Mouse (Mus musculus) heart, postnatal 14 days (tissue): ENCODE measurements around the gene Casp9. TPM values are rescaled to one million over a fixed set of nuclear protein-coding genes. Genes with fewer than 3 reads are reported as not detected.
A peak's percentile ranks its signal among the peaks of the same experiment; 100 is the strongest.

Experiments used
- DNase-seq, 2 experiments: peaks; one replicate each; pipeline ENCODE4 v3.0.0; 2021 to 2022
- intact Hi-C: fragments of 180-260 bp; cut with DNase I; formaldehyde crosslinking; loops from one replicate; pipeline ENCODE4 v1.15.1; 2025
- long read RNA-seq, 2 experiments: library from polyadenylated mRNA; stranded (forward); transcript quantifications; one replicate each; pipeline ENCODE4 v2.0.0; 2021
- total RNA-seq, 2 experiments: library from RNA; stranded (reverse); gene quantifications; 2 replicates each; pipeline ENCODE4 v1.2.3; 2021

The Casp9 gene
- total RNA-seq: 1 to 10 TPM; 7.7 to 9.5 TPM
- long read RNA-seq, experiment 1, transcript Casp9-201 (9 exons, 3,897 nt): major isoform, 13 of 21 reads
- long read RNA-seq, experiment 1, partial matches to known transcripts: 1 of 21 reads
- long read RNA-seq, experiment 1, other reads (novel, unspliced or antisense): 7 of 21 reads
- long read RNA-seq, experiment 2, transcript Casp9-201 (9 exons, 3,897 nt): major isoform, 13 of 19 reads
- long read RNA-seq, experiment 2, partial matches to known transcripts: 1 of 19 reads
- long read RNA-seq, experiment 2, other reads (novel, unspliced or antisense): 5 of 19 reads

GRCm38 (mm10) chr4:141793282-141794151, at the start of gene Casp9:
TSS of gene Casp9 (plus strand) at chr4:141793612.
- peak; percentile 98 to 99 for DNase-seq
- intact Hi-C loops: no loop called here

DNA sequence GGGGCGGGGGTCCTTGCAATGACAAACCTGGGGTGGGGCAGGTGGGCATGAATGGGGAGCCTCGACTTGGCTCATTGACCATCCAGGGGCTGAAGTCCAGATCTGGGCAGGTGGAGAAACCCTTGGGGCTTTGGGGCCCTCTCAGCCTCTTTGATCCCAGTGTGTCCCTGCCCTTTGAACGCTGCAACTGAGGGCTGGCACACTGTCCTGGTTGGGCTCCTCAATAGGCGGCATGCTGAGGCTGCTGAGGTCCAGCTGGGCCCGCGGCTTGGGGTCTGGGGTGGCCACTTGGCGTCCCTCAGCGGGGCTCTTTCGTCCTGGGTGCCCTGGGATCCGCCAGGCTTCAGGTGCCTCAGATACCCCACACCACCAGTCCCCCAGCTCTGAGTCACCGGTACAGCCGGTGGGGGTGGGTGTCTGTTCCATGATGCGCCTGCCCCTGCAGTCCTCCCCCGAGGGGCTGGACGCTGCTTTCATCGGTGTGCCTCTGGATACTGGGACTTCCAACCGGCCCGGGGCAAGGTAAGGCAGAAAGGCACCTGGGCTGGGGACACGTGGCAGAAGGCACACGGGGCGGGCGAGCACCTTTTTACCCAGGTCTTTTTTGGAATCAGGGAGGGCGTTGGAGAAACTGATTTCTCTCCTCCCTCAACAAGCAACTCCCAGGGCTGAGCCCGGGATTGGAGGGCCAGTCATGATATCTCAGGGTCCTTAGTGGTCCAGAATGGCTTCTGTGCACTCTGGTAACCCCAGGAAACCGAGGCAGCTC, 46.6 kb upstream of the Casp9 start, which contains the start of gene Agmat:
Agmat (plus strand) TSS at position 95 of the 769 bp plus-strand sequence.
- intact Hi-C loops: no loop called here
- DNase-seq: no peak

DNA sequence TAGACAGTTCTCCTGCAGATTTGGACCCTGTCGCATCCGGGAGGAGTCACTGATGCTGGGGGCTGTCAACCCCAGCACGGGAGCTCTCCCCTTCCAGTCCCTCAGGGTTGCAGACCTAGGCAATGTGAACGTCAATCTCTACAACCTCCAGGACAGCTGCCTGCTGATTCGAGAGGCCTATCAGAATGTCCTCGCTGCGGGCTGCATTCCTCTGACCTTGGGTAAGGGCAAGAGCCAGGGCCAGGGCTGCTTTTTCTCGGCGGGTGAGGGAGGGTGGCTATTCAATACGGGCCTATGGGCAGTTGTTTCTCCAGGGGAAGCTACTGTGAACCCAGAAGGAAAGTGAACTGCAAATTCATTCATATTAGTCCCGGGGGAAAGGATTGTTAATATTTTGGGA, 43.9 kb upstream of the Casp9 start:
- DNase-seq: peak; percentile 27 to 50
- intact Hi-C loops: no loop called here

DNA sequence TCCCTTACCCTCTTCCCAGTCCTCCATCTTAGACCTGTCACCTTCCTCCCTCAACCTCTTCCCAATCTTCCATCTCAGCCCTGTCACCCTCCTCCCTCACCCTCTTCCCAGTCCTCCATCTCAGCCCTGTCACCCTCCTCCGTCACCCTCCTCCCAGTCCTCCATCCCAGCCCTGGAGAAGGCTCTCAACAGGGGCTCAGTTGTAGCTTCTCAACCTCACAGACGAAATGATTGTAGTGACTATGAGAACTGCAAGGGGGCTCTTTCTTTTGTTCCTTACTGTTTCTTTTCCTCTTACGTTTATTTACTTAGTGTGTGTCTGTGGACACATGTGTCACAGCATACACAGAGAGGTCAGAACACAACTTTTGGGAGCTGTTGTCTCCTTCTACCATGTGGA, 42.6 kb upstream of the Casp9 start:
- DNase-seq: no peak
- intact Hi-C loops: no loop called here

DNA sequence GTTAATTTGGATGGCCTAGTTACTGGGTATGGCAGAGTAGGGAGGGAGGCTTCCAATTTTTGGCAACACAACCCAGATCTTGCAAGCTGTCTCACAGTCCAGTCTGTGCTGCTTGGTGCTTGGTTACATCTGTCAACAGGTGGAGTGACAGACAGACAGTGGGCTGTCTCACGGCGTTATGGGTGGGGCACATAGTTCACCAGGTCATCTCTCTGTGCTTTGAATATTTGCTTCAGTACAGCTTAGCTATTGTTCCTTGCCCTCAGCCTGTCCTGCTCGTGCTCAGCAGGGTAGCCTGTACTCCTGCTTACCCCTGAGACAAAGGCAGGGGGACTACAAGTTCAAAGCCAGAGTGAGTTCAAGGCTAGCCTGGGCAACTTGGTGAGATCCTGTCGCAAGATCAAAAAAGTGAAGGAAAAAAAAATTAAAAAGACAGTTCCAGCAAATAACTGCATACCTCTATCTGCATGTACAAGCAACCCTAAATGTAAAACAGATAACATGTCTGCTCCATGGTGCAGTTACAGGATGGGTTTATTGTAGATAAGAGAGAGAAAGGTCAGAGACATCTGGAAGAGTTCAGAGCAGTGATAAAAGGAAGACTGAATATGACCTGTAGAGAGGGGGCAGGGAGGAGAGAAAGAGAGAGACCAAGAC, 41.9 kb upstream of the Casp9 start:
- no peak for DNase-seq

DNA sequence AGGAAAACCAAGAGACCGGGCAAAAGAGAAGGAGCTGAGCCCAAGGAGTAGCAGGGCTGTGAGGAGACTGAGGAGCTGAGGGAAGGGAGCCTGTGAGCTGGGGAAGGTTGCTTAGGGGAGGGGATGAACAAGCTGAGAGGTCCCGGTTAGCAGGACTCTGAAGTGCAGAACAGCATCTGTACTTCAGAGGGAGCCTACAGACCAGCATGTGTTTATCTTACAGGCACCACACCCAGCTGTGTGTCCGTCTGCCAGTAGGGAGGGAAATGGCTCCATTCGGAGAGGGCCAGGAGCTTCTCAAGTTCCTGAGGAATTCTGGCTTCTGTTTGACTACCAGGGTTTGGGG, 41.4 kb upstream of the Casp9 start:
- intact Hi-C loops: no loop called here
- peak in 1 of 2 experiments; percentile 22 for DNase-seq

More for the DNA sequence above, 41.9 kb upstream of the Casp9 start:
- intact Hi-C loops: no loop called here

GRCm38 (mm10) chr4:141755375-141755930, 38.0 kb upstream of the Casp9 start:
- no peak for DNase-seq
- intact Hi-C loops: no loop called here

DNA sequence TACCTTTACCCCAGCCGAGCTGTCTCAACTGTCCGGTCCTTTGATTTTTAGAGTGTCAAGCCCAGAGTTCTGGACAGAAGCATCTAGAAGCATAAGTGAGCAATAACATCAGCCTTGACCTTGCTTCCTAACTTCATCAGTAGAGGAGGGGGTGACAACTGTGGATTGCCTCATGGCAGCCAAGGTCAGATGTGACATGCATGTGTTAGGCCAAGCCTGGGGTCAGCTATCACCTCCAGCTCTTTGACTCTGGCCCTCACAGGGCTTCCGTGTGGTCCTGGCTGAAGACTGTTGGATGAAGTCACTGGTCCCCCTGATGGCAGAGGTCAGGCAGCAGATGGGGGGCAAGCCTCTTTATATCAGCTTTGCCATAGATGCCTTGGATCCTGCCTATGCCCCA, 36.3 kb upstream of the Casp9 start:
- intact Hi-C loops: no loop called here

GRCm38 (mm10) chr4:141758874-141759542, 34.4 kb upstream of the Casp9 start:
- no peak for DNase-seq
- intact Hi-C loops: no loop called here

More for the DNA sequence above, 36.3 kb upstream of the Casp9 start:
- no peak for DNase-seq

DNA sequence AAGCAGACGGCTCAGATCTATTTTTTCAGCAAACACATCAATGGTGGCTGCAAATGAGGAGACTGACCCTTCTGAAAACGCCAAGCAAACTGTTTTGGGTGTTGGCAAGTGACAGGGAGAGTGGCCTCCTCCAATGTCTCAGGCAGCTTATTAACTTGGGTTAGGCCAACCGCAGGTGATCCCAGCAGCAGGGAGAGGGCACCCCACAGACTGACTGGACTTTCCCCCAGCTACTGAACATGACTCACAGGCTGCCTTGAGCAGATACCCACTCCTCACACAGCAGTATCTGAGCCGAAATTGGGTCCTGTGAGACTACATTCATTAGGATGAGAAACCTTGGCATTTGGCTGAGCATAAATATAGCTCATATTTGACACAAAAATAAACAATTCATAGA, 32.5 kb upstream of the Casp9 start:
- intact Hi-C loops: no loop called here

GRCm38 (mm10) chr4:141762102-141762598, 31.3 kb upstream of the Casp9 start:
- intact Hi-C loops: no loop called here
- no peak for DNase-seq

More for the DNA sequence above, 32.5 kb upstream of the Casp9 start:
- DNase-seq: no peak

DNA sequence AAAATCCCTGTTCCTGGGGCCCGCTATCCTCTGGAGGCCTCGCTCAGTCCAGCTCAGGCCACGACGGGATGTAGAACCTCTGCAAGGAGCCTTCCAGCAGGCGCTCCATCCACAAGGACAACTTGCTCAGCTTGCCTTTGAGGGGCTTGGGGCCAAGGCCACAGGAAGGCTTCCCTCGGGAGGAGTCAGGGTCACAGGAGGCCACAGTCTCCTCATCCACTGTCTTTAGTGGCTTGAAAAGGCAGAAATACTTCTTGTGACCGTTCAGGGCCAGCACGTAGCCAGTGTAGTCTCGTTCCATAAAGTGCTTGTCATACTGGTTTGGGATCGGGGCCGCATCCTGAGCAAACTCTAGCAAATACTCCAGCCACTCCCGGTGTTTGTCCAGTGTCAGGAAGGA, 29.9 kb upstream of the Casp9 start:
- intact Hi-C loops: no loop called here
- no peak for DNase-seq

- intact Hi-C loops: loop anchor here (1.0 kb wide), 1 partner anchor 45 kb away; no protein-coding TSS in a partner anchor
- DNase-seq: no peak
These were observed 28.4 kb upstream of the Casp9 start for GRCm38 (mm10) chr4:141765008-141765407.

- intact Hi-C loops: no loop called here
- no peak for DNase-seq
These were observed 27.1 kb upstream of the Casp9 start for GRCm38 (mm10) chr4:141766316-141766667.

DNA sequence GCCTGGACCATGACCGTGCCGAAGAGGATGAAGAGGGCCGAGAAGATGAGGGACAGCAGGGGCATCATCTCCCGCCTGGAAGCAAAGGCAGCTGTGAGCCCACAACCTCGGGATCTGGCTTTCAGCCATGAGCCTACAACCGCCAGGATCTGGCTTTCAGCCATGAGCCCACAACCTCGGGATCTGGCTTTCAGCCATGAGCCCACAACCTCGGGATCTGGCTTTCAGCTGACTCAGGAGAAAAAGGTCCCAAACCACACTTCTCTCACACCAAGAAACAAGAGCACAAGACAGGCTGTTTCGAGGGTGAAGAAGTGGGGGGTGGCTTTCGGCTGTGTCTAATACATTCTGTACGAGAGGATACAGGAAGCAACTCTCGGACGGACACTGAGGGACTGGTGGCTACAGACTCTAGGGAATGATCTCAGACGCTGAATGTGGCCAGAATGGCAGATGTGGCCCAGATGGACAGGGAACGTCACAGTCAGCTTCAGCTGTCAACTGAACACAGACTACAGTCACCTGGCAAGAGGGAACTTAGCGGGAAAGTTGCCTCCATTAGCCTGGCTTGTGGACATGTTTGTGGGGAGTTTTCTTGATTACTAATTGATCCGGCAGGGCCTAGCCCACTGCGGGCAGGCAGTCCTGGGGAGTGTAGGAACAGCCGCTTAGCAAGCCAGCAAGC, 26.6 kb upstream of the Casp9 start:
- intact Hi-C loops: no loop called here
- peak; percentile 54 to 63 for DNase-seq

DNA sequence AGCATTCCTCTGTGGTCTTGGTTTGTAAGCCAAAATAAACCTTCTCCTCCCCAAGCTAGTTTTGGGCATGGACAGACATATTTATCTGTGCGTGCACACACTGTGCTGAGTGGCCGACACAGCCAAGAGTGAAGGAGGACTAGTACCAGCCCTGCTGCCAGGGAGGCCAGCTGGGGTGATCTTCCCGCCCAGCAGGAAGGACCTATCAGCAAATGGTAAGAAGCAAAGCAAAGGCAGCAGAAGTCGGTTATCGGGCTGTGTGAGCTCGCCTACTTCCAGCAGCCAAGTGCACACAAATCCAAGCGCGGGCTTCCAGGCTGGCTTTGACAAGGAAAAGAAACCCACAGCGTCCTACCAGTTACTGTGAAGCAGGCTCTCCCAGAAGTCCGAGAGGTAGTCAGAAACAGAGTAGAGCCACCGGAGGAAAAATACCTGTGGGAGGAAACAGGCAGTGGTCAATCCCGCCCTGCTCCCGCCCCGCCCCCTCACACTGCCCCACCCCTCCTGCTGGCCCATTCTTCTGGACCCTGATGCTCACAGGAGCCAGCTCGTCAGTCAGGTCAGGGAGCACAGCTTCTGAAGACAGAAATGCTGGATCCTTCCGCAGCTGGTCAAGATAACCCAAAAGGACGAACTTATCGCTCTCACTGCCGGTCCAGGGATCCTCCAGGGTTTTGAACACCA, 25.9 kb upstream of the Casp9 start:
- peak; percentile 74 to 77 for DNase-seq
- intact Hi-C loops: no loop called here

DNA sequence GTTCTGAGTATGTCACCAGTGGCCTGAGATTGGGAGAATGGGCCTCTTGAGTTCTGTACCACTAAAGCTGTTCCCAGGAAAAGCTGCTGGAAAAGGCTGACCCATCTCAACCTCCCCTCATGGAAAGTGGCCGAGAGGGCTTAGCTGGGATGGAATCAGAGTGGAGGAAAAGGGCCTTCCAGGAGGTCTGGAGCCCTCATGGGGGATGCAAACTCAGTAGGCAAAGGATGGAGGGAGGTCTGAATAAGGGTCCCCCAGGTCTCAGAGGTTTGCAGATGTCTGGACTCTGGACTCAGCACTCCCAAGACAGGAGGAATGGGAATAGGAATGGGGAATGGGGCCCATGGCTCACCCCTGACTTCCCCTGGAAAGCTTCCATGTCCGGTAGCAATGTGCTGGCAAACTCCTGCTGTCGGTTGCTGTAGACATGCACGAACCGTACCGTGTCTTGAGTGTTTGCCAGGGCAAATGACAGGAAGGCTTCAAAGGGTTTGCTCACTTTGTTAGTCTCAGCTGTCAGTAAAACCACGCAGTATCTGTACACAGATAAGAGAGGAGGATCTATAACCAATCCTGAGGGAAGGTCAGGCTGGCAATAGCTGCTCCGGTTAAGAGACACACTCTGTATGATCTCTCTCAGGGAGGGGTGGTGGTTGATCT, 23.8 kb upstream of the Casp9 start:
- intact Hi-C loops: no loop called here

GRCm38 (mm10) chr4:141771823-141772222, 21.6 kb upstream of the Casp9 start:
- intact Hi-C loops: no loop called here
- DNase-seq: no peak

More for the DNA sequence above, 23.8 kb upstream of the Casp9 start:
- peak in 1 of 2 experiments; percentile 31 for DNase-seq
